ENCODE assay signal across 26 mouse cellular contexts in the genomic region with DNA sequence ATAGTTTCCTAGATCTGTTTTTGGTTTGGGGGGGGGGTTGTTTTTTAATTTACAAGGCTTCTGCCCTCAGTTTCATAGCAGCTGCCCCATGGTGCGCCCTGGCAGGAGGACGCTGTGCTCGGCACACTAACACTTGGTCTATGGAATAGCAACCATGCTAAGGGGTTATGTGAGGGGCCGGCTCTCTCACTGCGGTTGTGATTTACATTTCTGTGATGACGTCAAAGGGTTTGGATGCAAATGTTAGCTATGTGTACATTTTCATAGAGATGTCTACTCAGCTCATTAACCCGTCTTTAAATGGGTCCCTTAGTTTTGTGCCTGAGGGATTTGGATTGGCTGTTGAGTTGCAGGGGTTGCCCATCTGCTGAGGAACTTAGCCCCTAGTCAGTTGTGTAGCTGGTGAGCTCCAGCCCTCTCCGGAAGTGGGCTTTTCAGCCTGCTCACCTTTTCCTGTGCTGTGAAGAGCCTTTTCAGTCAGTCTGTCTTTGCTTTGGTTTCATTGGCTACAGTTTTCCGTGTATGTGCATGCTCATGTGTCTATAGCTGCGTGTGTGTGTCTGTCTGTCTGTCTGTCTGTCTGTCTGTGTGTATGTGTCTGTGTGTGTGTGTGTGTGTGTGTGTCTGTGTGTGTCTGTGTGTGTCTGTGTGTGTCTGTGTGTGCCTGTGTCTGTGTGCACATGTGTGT.
"Had no signal": no experiment of that assay in that cellular context is flagged by ENCODE, and none has a peak within 500 bp of the region (broad histone marks: within the 10 kb centered on the region; RNA-seq: fewer than 3 reads in every experiment).

No protein-coding gene starts in this region.

- H3K9me3 ChIP-seq: embryonic facial prominence, embryonic 10.5 days; embryonic facial prominence, embryonic 12.5 days; embryonic facial prominence, embryonic 13.5 days; embryonic facial prominence, embryonic 15.5 days; forebrain, embryonic 10.5 days; forebrain, embryonic 12.5 days; forebrain, embryonic 13.5 days; forebrain, embryonic 15.5 days; heart, embryonic 10.5 days had no signal

- H3K4me1 ChIP-seq: embryonic facial prominence, embryonic 10.5 days; embryonic facial prominence, embryonic 12.5 days; embryonic facial prominence, embryonic 15.5 days; heart, embryonic 10.5 days had no signal

- H3K4me2 ChIP-seq: embryonic facial prominence, embryonic 12.5 days; embryonic facial prominence, embryonic 13.5 days; embryonic facial prominence, embryonic 15.5 days; forebrain, embryonic 12.5 days; forebrain, embryonic 13.5 days; forebrain, embryonic 15.5 days had no signal

- H3K9ac ChIP-seq: embryonic facial prominence, embryonic 12.5 days; embryonic facial prominence, embryonic 13.5 days; embryonic facial prominence, embryonic 15.5 days; forebrain, embryonic 12.5 days; forebrain, embryonic 13.5 days; forebrain, embryonic 15.5 days; forebrain, postnatal 0 days had no signal

- H3K36me3 ChIP-seq: embryonic facial prominence, embryonic 10.5 days; embryonic facial prominence, embryonic 12.5 days; embryonic facial prominence, embryonic 13.5 days; embryonic facial prominence, embryonic 15.5 days; forebrain, embryonic 10.5 days; forebrain, embryonic 12.5 days; forebrain, embryonic 15.5 days; heart, embryonic 10.5 days had no signal

- DNase-seq: cerebellum, adult 9-10 months; cerebellum, adult 9-11 months; cerebellum, postnatal 10 days; cerebellum, postnatal 14 days; cerebellum, postnatal 25 days; cerebellum, postnatal 36 days; embryo, embryonic 11 days; forebrain, postnatal 0 days; gastrocnemius, adult 2 months; gastrocnemius, postnatal 10 days; gastrocnemius, postnatal 14 days; gastrocnemius, postnatal 25 days; gastrocnemius, postnatal 36 days; heart, adult 11 months; heart, adult 18-20 months; heart, adult 2 months had no signal

- H3K27ac ChIP-seq: embryonic facial prominence, embryonic 10.5 days; embryonic facial prominence, embryonic 12.5 days; embryonic facial prominence, embryonic 13.5 days; embryonic facial prominence, embryonic 15.5 days; forebrain, embryonic 10.5 days; forebrain, embryonic 12.5 days; forebrain, embryonic 13.5 days; forebrain, embryonic 15.5 days; gastrocnemius, adult 2 months; heart, adult 2 months; heart, embryonic 10.5 days had no signal

- H3K27me3 ChIP-seq: embryonic facial prominence, embryonic 12.5 days; embryonic facial prominence, embryonic 13.5 days; embryonic facial prominence, embryonic 15.5 days; forebrain, embryonic 12.5 days; forebrain, embryonic 13.5 days; forebrain, embryonic 15.5 days had no signal

- H3K4me3 ChIP-seq: embryonic facial prominence, embryonic 10.5 days; embryonic facial prominence, embryonic 12.5 days; embryonic facial prominence, embryonic 13.5 days; embryonic facial prominence, embryonic 15.5 days; erythroblast, embryonic 14.5 days; forebrain, embryonic 10.5 days; forebrain, embryonic 12.5 days; forebrain, embryonic 13.5 days; forebrain, embryonic 15.5 days; gastrocnemius, adult 2 months; heart, adult 2 months; heart, embryonic 10.5 days had no signal
